Mouse (Mus musculus) heart, embryonic 15.5 days (tissue): ENCODE measurements around the gene Nek8. TPM values are rescaled to one million over a fixed set of nuclear protein-coding genes. Genes with fewer than 3 reads are reported as not detected.

ENCODE experiments used
- ATAC-seq: fragments of 200-750 bp; cut with Nextera tagmentation; replicated peaks from 2 replicates; pipeline ENCODE4 v1.8.0; 2017; ENCODE audit warnings: low read depth, moderate TSS enrichment; ENCODE audit not compliant: insufficient number of reproducible peaks, insufficient read depth, low FRiP score
- H3K27ac ChIP-seq: fragments of 300-500 bp; sonication (generic); 2 replicates; pipeline ENCODE4 v1.5.1; 2015; ENCODE audit warnings: mild to moderate bottlenecking, inconsistent platforms
- H3K27me3 ChIP-seq: fragments of 300-500 bp; sonication (generic); 2 replicates; pipeline ENCODE4 v1.6.1; 2015; ENCODE audit warnings: inconsistent platforms
- H3K36me3 ChIP-seq: fragments of 300-500 bp; sonication (generic); 2 replicates; pipeline ENCODE4 v1.6.1; 2015; ENCODE audit warnings: mild to moderate bottlenecking, inconsistent platforms
- H3K4me1 ChIP-seq: fragments of 300-500 bp; sonication (generic); replicated peaks from 2 replicates; pipeline ENCODE4 v1.6.1; 2015; ENCODE audit warnings: inconsistent platforms
- H3K4me2 ChIP-seq: fragments of 300-500 bp; sonication (generic); 2 replicates; pipeline ENCODE4 v1.6.1; 2015; ENCODE audit warnings: inconsistent platforms, mild to moderate bottlenecking, moderate library complexity
- H3K4me3 ChIP-seq: fragments of 300-500 bp; sonication (generic); 2 replicates; pipeline ENCODE4 v1.5.1; 2015; ENCODE audit warnings: mild to moderate bottlenecking, inconsistent platforms
- H3K9ac ChIP-seq: fragments of 300-500 bp; sonication (generic); 2 replicates; pipeline ENCODE4 v1.6.1; 2015; ENCODE audit warnings: mild to moderate bottlenecking, inconsistent platforms
- H3K9me3 ChIP-seq: fragments of 300-500 bp; sonication (generic); replicated peaks from 2 replicates; pipeline ENCODE4 v1.6.1; 2016; ENCODE audit warnings: inconsistent platforms
- WGBS: fragments of 180-500 bp; shearing (Covaris S2); methylation state at CpG from one replicate; pipeline ENCODE4 v1.1.7; 2015; ENCODE audit warnings: mixed read lengths; 5-methylcytosine and 5-hydroxymethylcytosine counted together
- polyA plus RNA-seq: library from polyadenylated mRNA; unstranded; fragments of >200 nt; fragmentation: Nextera tagmentation; extraction: Ambion mirVana; gene quantifications from 2 replicates; pipeline ENCODE4 v1.2.1, GENCODE M21; 2015

The Nek8 gene
- polyA plus RNA-seq, 1 experiment from 2014 or later, result 12.4 TPM

DNA sequence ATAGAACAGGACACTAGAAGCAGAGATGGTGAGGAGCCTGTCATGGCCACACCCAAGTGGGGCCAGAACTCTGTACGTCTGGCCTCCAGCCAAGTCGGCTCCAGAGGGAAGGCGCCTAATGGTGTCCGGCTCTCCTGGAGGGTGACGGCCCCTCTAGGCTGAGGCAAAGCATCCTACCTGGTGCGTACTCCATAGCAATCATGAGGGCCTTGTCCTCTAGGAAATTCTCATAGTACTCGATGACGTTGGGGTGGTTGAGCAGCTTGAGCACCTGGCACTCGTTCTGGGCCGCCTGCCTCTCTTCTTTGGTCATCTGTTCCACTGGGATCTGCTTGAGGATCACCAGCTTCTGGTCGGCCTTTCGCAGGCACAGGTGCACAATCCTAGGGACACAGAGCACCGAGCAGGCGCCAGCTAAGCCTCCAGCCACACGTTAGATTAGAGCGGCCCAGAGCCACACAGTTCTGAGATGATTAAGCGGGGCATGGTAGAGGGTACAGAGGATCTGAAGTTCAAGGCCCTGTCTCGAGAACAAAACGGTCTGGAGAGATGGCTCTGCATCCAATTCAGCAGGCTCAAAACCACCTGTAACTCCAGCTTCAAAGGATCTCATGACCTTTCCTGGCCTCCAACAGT lies 3.6 kb downstream of the Nek8 start:
- Histone ChIP-seq H3K4me3 (no peak overlapping the region), H3K27ac (no peak overlapping the region), H3K36me3 (no peaks in the 10 kb centered on the region), H3K4me2 (no peak overlapping the region), H3K4me1 (peaks cover 18% of the 10 kb centered on the region), H3K27me3 (no peaks in the 10 kb centered on the region), H3K9me3 (no peaks in the 10 kb centered on the region), H3K9ac (no peak overlapping the region)
- no peak for ATAC-seq
- 76% methylated on average over 19 of the region's 19 CpGs for WGBS

- 77% methylated on average over 16 of the region's 16 CpGs for WGBS
- H3K4me1 ChIP-seq, result peaks cover 13% of the 10 kb centered on the region
- no peak for ATAC-seq
- H3K9ac ChIP-seq, result no peak overlapping the region
- no peaks in the 10 kb centered on the region for H3K27me3 ChIP-seq
- H3K4me3 ChIP-seq, result no peak overlapping the region
- no peak overlapping the region for H3K4me2 ChIP-seq
- no peaks in the 10 kb centered on the region for H3K36me3 ChIP-seq
- no peak overlapping the region for H3K27ac ChIP-seq
- H3K9me3 ChIP-seq, result no peaks in the 10 kb centered on the region
These were observed 4.3 kb downstream of the Nek8 start for GRCm38 (mm10) chr11:78172034-78172747.

DNA sequence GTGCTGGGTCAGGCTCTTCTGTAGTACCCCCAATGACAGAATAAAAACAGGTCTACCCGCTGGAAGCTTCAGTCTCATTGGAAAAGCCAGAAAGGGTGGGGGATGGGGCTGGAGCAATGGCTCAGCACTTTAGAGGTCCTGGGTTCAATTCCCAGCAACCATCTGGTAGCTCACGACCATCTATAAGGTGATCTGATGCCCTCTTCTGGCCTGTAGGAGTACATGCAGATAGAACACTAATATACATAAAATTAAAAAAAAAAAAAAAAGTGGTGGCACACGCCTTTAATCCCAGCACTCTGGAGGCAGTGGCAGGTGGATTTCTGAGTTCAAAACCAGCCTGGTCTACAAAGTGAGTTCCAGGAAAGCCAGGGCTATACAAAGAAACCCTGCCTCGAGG lies 5.1 kb downstream of the Nek8 start:
- no peak overlapping the region for H3K4me3 ChIP-seq

GRCm38 (mm10) chr11:78170306-78170705 lies 6.2 kb downstream of the Nek8 start:
- no peak for ATAC-seq
- Histone ChIP-seq H3K36me3 (no peaks in the 10 kb centered on the region), H3K4me2 (no peak overlapping the region)

More for the DNA sequence above, 5.1 kb downstream of the Nek8 start:
- H3K27ac ChIP-seq, result no peak overlapping the region
- H3K9me3 ChIP-seq, result no peaks in the 10 kb centered on the region
- peaks cover 12% of the 10 kb centered on the region for H3K4me1 ChIP-seq
- ATAC-seq, result no peak
- H3K27me3 ChIP-seq, result no peaks in the 10 kb centered on the region
- WGBS, result 69% methylated on average over 4 of the region's 4 CpGs
- H3K9ac ChIP-seq, result no peak overlapping the region
- no peaks in the 10 kb centered on the region for H3K36me3 ChIP-seq
- H3K4me2 ChIP-seq, result no peak overlapping the region

GRCm38 (mm10) chr11:78168541-78169468 lies 7.7 kb downstream of the Nek8 start:
- ATAC-seq, result no peak
- Histone ChIP-seq H3K36me3 (no peaks in the 10 kb centered on the region), H3K4me2 (0 out of 2 replicates have a peak overlapping the region, but pooled peaks have one; percentile 11), H3K4me1 (peaks cover 22% of the 10 kb centered on the region), H3K9me3 (no peaks in the 10 kb centered on the region), H3K27ac (no peak overlapping the region), H3K4me3 (no peak overlapping the region), H3K27me3 (no peaks in the 10 kb centered on the region), H3K9ac (no peak overlapping the region)
- WGBS, result 51% methylated on average over 19 of the region's 19 CpGs

More at GRCm38 (mm10) chr11:78170306-78170705, 6.2 kb downstream of the Nek8 start:
- H3K9me3 ChIP-seq, result no peaks in the 10 kb centered on the region
- WGBS, result 87% methylated on average over 15 of the region's 15 CpGs
- H3K27me3 ChIP-seq, result no peaks in the 10 kb centered on the region
- peaks cover 16% of the 10 kb centered on the region for H3K4me1 ChIP-seq
- no peak overlapping the region for H3K27ac ChIP-seq
- no peak overlapping the region for H3K4me3 ChIP-seq
- H3K9ac ChIP-seq, result no peak overlapping the region

GRCm38 (mm10) chr11:78167257-78167959 lies 9.1 kb downstream of the Nek8 start:
- Histone ChIP-seq H3K9ac (no peak overlapping the region), H3K4me1 (peaks cover 30% of the 10 kb centered on the region), H3K4me3 (no peak overlapping the region), H3K9me3 (no peaks in the 10 kb centered on the region), H3K27ac (no peak overlapping the region), H3K36me3 (no peaks in the 10 kb centered on the region), H3K4me2 (no peak overlapping the region), H3K27me3 (no peaks in the 10 kb centered on the region)
- WGBS, result 91% methylated on average over 14 of the region's 14 CpGs
- no peak for ATAC-seq

DNA sequence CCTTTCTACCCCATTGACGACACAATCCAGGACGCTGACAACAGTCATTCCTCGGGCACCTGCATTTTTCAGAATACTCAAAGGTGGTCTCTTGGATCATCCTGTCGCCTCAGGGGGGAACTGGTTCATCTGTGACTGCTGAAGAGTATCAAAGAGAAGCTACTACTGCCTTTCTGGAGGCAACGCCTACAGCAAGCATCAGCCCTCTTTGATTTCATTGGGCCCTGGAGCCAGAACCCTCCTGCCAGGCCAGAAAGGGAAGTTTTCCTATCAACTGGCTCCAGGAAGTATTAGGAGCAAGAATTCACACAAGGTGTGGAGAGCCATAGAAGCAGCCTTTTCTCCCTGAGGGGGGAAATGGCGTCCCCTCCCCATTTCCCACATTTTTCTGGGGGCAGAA lies 9.8 kb downstream of the Nek8 start:
- ATAC-seq, result no peak
- H3K27me3 ChIP-seq, result no peaks in the 10 kb centered on the region
- no peak overlapping the region for H3K27ac ChIP-seq
- H3K9ac ChIP-seq, result no peak overlapping the region
- H3K4me3 ChIP-seq, result no peak overlapping the region
- 69% methylated on average over 6 of the region's 6 CpGs for WGBS
- H3K4me2 ChIP-seq, result no peak overlapping the region
- H3K4me1 ChIP-seq, result peaks cover 36% of the 10 kb centered on the region
- no peaks in the 10 kb centered on the region for H3K9me3 ChIP-seq
- H3K36me3 ChIP-seq, result no peaks in the 10 kb centered on the region

- peak overlapping the region; percentile 93 for H3K27ac ChIP-seq
- peaks cover 3% of the 10 kb centered on the region for H3K36me3 ChIP-seq
- ATAC-seq, result no peak
- H3K27me3 ChIP-seq, result no peaks in the 10 kb centered on the region
- no peaks in the 10 kb centered on the region for H3K9me3 ChIP-seq
- no peak overlapping the region for H3K9ac ChIP-seq
- peak overlapping the region; percentile 91 for H3K4me2 ChIP-seq
- 43% methylated on average over 4 of the region's 4 CpGs for WGBS
- H3K4me1 ChIP-seq, result peaks cover 36% of the 10 kb centered on the region
- peak overlapping the region; percentile 95 for H3K4me3 ChIP-seq
These were observed 10.3 kb downstream of the Nek8 start for GRCm38 (mm10) chr11:78166161-78166560.

- Histone ChIP-seq H3K27ac (peak overlapping the region; percentile 93), H3K9ac (peak overlapping the region; percentile 97), H3K4me3 (peak overlapping the region; percentile 95), H3K36me3 (peaks cover 8% of the 10 kb centered on the region), H3K4me1 (peaks cover 36% of the 10 kb centered on the region), H3K27me3 (no peaks in the 10 kb centered on the region), H3K4me2 (peak overlapping the region; percentile 91), H3K9me3 (no peaks in the 10 kb centered on the region)
- WGBS, result 4% methylated on average over 16 of the region's 16 CpGs
- ATAC-seq, result peak; percentile 23
These were observed 10.7 kb downstream of the Nek8 start for GRCm38 (mm10) chr11:78165761-78166109.

- under 1% methylated on average over 78 of the region's 78 CpGs for WGBS
- peak; percentile 83 for ATAC-seq
- H3K27ac ChIP-seq, result peak within 1 kb of the TSS; percentile 93
These were observed 11.3 kb downstream of the Nek8 start, which contains the start of gene Traf4 for GRCm38 (mm10) chr11:78164924-78165760. Gene Traf4 (minus strand): TSS chr11:78165589.

More at GRCm38 (mm10) chr11:78164924-78165760, 11.3 kb downstream of the Nek8 start, which contains the start of gene Traf4:
- Histone ChIP-seq H3K36me3 (peaks cover 13% of the 10 kb centered on the region), H3K4me3 (peak within 1 kb of the TSS; percentile 95), H3K27me3 (no peaks in the 10 kb centered on the region), H3K9ac (peak within 1 kb of the TSS; percentile 97), H3K4me2 (peak within 1 kb of the TSS; percentile 91), H3K9me3 (no peaks in the 10 kb centered on the region), H3K4me1 (peaks cover 36% of the 10 kb centered on the region)
